Mouse (Mus musculus) large intestine, adult 2 months (tissue): ENCODE measurements around the gene Gm10645. TPM values are rescaled to one million over a fixed set of nuclear protein-coding genes. Genes with fewer than 3 reads are reported as not detected.

Experiments used
- polyA plus RNA-seq: library from polyadenylated mRNA; depleted of rRNA; stranded (reverse); fragments of >200 nt; gene quantifications from 2 replicates; pipeline ENCODE4 v1.2.3, GENCODE M21; 2012; rRNA removed

Gm10645 gene
- polyA plus RNA-seq, 1 experiment: 0.17 TPM

Other genes with a start within 250 kb of the Gm10645 start
- gene Tbc1d9, start 818 bp downstream of the Gm10645 start, polyA plus RNA-seq: 5.1 and 7.0 TPM in 2 replicates
- gene Ucp1, start 124.2 kb upstream of the Gm10645 start, polyA plus RNA-seq: 0.12 TPM in 1 of 2 replicates, not detected in the other
- gene Elmod2, start 166.3 kb upstream of the Gm10645 start, polyA plus RNA-seq: 2.3 and 3.7 TPM in 2 replicates
- gene Mgat4d, start 182.3 kb upstream of the Gm10645 start, polyA plus RNA-seq: not detected in 2 replicates
- gene Clgn, start 223.7 kb upstream of the Gm10645 start, polyA plus RNA-seq: 0.03 and 0.04 TPM in 2 replicates